Mouse (Mus musculus) heart, adult 2 months (tissue): Measurements from ENCODE around the gene Agfg2. TPM values are rescaled to one million over a fixed set of nuclear protein-coding genes. Genes with fewer than 3 reads are reported as not detected.

Experiments
- DNase-seq, 2 experiments: peaks; one replicate each; pipeline ENCODE4 v3.0.0; 2021
- H3K27ac ChIP-seq: fragments of 200-600 bp; 2 replicates; pipeline ENCODE4 v1.8.1; 2022
- H3K27me3 ChIP-seq: fragments of 200-500 bp; 2 replicates; pipeline ENCODE4 v1.6.1; 2012; ENCODE audit warnings: mild to moderate bottlenecking, low read length, inconsistent platforms, mixed read lengths; ENCODE audit not compliant: control insufficient read depth, insufficient read depth
- H3K36me3 ChIP-seq: fragments of 200-500 bp; 2 replicates; pipeline ENCODE4 v1.6.1; 2012; ENCODE audit warnings: low read length, inconsistent platforms; ENCODE audit not compliant: control insufficient read depth, insufficient read depth
- H3K4me1 ChIP-seq: fragments of 200-500 bp; 2 replicates; pipeline ENCODE4 v1.6.1; 2011; ENCODE audit warnings: low read length; ENCODE audit not compliant: control insufficient read depth, insufficient read depth
- H3K4me3 ChIP-seq: fragments of 200-600 bp; 2 replicates; pipeline ENCODE4 v1.8.1; 2022
- H3K79me2 ChIP-seq: fragments of 200-500 bp; replicated peaks from 2 replicates; pipeline ENCODE4 v1.6.1; 2012; ENCODE audit warnings: mild to moderate bottlenecking, inconsistent platforms, low read length, moderate library complexity, mixed read lengths; ENCODE audit not compliant: control insufficient read depth, insufficient read depth
- H3K9ac ChIP-seq: fragments of 200-500 bp; 2 replicates; pipeline ENCODE4 v1.6.1; 2012; ENCODE audit warnings: low read depth, mild to moderate bottlenecking, control low read depth, inconsistent platforms, low read length, mixed read lengths
- CTCF ChIP-seq: fragments of 200-600 bp; IDR thresholded peaks from 2 replicates; pipeline ENCODE4 v1.8.1; 2022; ENCODE audit warnings: antibody characterized with exemption, mild to moderate bottlenecking, moderate library complexity
- EP300 ChIP-seq: fragments of 200-500 bp; IDR thresholded peaks from 2 replicates; pipeline ENCODE4 v1.6.1; 2011; ENCODE audit warnings: low read depth, low read length, control low read depth; ENCODE audit not compliant: insufficient read depth
- POLR2A ChIP-seq: fragments of 200-500 bp; IDR thresholded peaks from 2 replicates; pipeline ENCODE4 v1.6.1; 2011; ENCODE audit warnings: mild to moderate bottlenecking, low read depth, low read length, control low read depth; ENCODE audit not compliant: insufficient read depth
- WGBS: fragments of 180-500 bp; shearing (Covaris S2); methylation state at CpG from one replicate; pipeline ENCODE4 v1.1.7; 2018; 5-methylcytosine and 5-hydroxymethylcytosine counted together
- intact Hi-C: fragments of 180-260 bp; cut with DNase I; formaldehyde crosslinking; loops from one replicate; pipeline ENCODE4 v1.15.1; 2025
- polyA plus RNA-seq: library from polyadenylated mRNA; depleted of rRNA; stranded (reverse); fragments of >200 nt; gene quantifications from 2 replicates; pipeline ENCODE4 v1.2.3, GENCODE M21; 2012
- total RNA-seq, 2 experiments: library from RNA; stranded (reverse); gene quantifications; 2 replicates each; pipeline ENCODE4 v1.2.3; 2021

Agfg2 gene
- total and polyA plus RNA-seq, 3 experiments, result 11.9 to 19.1 (median 15.6) TPM

DNA sequence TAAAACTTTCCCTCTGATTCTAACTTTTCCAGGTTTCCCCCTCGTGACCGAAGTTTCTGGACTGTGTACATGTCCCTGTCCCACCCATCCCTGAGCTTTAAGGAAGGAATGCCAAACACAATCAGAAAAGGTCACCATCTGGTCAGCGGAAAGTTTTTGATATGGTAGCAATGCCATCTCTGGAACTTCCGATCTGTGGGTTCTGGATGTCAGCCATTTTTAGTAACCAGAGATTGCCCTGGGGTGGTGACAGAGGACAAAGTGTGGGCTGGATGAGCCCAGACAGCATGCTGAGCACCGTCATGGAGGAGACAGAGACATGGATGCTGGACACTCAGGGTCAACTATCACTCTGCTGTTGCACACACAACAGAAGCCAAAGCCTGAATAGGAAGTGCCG is 34.6 kb upstream of the Agfg2 start:
- no peak overlapping the region for H3K27ac ChIP-seq
- DNase-seq, result no peak

DNA sequence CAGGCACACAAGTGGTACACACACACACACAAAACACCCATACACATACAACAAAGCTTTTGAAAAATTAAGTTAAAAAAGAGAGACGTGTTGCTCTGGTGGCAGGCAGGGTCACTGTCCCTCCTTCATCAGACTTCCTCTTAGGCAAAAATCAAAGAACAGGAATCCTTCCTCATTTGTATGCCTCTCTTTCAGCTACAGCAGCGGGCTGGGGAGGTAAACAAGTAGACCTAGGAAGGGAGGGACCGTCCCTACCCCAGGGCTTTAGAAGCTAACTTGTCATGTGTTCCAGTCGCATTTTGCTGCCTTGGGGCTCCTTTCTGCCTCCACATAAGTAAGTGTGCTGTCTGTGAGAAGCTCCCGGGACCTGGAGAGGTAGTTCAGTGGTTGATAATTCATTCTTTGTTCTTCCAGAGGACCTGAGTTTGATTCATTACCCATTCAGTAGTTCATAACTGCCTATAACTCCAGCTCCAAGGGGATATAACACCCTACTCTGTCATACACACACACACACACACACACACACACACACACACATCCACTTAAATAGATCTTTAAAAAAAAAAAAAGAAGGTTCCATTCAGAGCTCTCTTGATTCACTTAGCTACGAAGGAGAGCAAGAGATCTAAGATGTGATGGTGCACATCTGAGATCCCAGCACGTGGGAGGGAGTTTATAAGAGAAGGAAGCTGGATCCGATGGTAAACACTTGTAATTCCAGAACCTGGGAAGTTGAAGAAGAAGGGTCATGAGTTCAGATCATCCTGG is 33.7 kb upstream of the Agfg2 start:
- 61% methylated on average over 8 of the region's 8 CpGs for WGBS
- H3K79me2 ChIP-seq, result no peaks in the 10 kb centered on the region
- H3K27ac ChIP-seq, result no peak overlapping the region
- DNase-seq, result no peak
- no peaks in the 10 kb centered on the region for H3K27me3 ChIP-seq
- intact Hi-C loops, result no loop called here
- H3K36me3 ChIP-seq, result no peaks in the 10 kb centered on the region; the same call in 1 of the 2 replicates
- TF ChIP-seq EP300, result no peak
- TF ChIP-seq CTCF, result no peak
- TF ChIP-seq POLR2A, result no peak
- no peak overlapping the region for H3K9ac ChIP-seq
- peaks cover 4% of the 10 kb centered on the region for H3K4me1 ChIP-seq
- H3K4me3 ChIP-seq, result no peak overlapping the region

More for the DNA sequence above, 34.6 kb upstream of the Agfg2 start:
- Histone ChIP-seq H3K27me3 (no peaks in the 10 kb centered on the region), H3K79me2 (no peaks in the 10 kb centered on the region), H3K4me1 (peaks cover 4% of the 10 kb centered on the region), H3K9ac (no peak overlapping the region), H3K36me3 (no peaks in the 10 kb centered on the region; the same call in 1 of the 2 replicates), H3K4me3 (no peak overlapping the region)
- intact Hi-C loops, result no loop called here
- TF ChIP-seq POLR2A (no peak), CTCF (no peak)
- 27% methylated on average over 6 of the region's 6 CpGs for WGBS

DNA sequence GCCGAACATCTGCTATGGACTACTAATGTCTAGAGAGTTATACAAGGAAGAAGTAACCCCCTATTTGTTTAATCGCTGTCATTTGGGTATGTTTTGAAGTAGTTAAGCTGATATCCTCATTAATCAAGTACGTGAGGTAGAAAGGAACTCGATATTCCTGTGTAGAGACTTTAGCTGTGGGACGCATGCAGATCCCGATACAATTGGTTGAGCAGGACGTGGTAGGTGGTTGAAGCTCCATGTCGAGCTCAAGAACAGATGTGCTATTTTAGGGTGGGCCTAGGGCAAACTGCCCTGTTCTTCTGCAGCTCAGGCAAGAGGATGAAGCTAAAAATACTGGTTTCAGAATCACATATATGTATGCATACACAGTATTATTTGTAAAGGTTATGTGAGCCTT is 31.2 kb upstream of the Agfg2 start:
- Histone ChIP-seq H3K27me3 (no peaks in the 10 kb centered on the region), H3K36me3 (no peaks in the 10 kb centered on the region; the same call in 1 of the 2 replicates), H3K4me3 (no peak overlapping the region), H3K27ac (no peak overlapping the region), H3K79me2 (no peaks in the 10 kb centered on the region), H3K9ac (no peak overlapping the region), H3K4me1 (peaks cover 4% of the 10 kb centered on the region)
- intact Hi-C loops, result no loop called here
- TF ChIP-seq EP300 (no peak), POLR2A (no peak)
- no peak for DNase-seq
- WGBS, result 71% methylated on average over 8 of the region's 8 CpGs

DNA sequence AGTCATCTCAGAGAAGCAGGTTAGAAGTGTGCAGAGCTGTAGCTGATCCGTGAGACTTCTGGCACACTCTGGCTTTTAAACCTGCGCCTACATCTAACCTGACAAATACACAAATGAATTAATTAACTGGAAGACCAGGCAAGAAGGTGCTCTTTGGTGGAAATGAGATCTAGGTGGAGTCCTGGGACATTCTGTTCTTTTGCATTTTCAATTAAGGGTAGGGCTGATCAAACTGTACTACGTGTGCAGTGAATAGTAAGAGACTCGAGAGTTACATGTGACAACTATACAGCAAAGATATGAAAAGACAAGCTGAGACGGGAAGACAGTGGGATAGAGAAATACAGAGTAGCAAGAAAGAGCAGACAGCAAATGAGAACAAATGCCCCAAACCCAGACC is 28.9 kb upstream of the Agfg2 start:
- H3K36me3 ChIP-seq, result no peaks in the 10 kb centered on the region
- H3K9ac ChIP-seq, result no peak overlapping the region
- H3K27ac ChIP-seq, result no peak overlapping the region
- H3K27me3 ChIP-seq, result no peaks in the 10 kb centered on the region
- H3K79me2 ChIP-seq, result no peaks in the 10 kb centered on the region
- WGBS, result 72% methylated on average over 5 of the region's 5 CpGs
- TF ChIP-seq EP300, result no peak
- TF ChIP-seq POLR2A, result no peak
- no peak for TF ChIP-seq CTCF
- DNase-seq, result no peak
- intact Hi-C loops, result no loop called here
- H3K4me3 ChIP-seq, result no peak overlapping the region
- no peaks in the 10 kb centered on the region for H3K4me1 ChIP-seq

DNA sequence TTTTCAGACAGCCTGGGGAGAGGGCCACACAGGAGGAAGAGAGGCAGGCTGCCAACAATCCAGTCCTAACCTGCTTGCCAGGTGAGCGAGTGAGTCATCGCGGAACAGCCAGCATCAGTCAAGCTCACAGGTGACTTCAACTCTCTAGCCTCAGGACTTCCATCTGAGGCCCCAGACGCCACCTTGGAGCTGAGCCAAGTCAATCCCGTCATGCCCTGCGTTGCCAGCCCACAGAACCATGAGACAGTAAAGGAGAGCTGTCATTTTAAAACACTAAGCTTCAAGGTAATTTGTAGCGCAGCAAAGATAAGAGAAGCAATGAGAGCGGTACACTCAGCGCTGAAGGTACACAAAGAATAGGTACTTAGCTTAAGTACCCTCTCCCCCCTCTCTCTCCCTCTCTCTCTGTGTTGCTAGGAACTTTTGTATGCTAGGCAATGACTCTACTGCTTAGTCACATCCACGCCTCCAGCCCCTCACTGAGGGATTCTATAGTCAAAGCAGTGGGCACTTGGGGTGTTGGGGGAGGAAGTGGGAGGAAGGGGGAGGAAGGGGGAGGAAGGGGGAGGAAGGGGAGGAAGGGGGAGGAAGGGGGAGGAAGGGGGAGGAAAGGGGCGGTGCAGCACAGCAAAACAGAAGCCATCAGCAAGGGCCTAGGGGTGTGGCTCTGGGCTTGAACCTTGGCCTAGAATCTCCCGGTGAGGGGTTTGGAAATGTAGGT is 22.5 kb upstream of the Agfg2 start:
- Histone ChIP-seq H3K4me3 (no peak overlapping the region), H3K27me3 (no peaks in the 10 kb centered on the region), H3K79me2 (no peaks in the 10 kb centered on the region), H3K9ac (no peak overlapping the region), H3K4me1 (no peaks in the 10 kb centered on the region), H3K36me3 (no peaks in the 10 kb centered on the region), H3K27ac (no peak overlapping the region)
- intact Hi-C loops, result no loop called here
- WGBS, result 34% methylated on average over 12 of the region's 12 CpGs
- DNase-seq, result peak; percentile 42 to 54
- TF ChIP-seq EP300 (no peak), CTCF (no peak), POLR2A (no peak)

DNA sequence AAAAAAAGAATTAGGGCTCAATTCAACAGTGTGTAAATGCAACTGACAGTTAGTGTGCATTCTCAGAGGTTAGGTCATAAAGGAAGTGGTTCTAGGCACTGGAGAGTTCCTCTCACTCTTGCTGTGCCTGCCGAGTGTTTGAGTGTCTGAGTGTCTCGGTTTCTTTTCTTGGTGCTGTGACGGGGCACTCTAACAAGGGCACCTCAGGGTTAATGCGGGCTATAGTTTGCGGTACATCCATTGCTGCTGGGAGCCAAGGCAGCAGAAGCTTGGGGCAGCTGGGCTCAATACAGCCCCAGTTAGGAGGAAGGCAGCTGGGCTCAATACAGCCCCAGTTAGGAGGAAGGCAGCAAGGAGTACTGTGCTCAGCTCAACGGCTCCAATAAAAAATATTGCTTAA is 20.7 kb upstream of the Agfg2 start:
- H3K4me3 ChIP-seq, result no peak overlapping the region
- no peaks in the 10 kb centered on the region for H3K36me3 ChIP-seq
- intact Hi-C loops, result no loop called here
- no peak overlapping the region for H3K27ac ChIP-seq
- H3K79me2 ChIP-seq, result no peaks in the 10 kb centered on the region
- no peaks in the 10 kb centered on the region for H3K4me1 ChIP-seq
- H3K27me3 ChIP-seq, result no peaks in the 10 kb centered on the region
- WGBS, result 54% methylated on average over 6 of the region's 6 CpGs
- no peak overlapping the region for H3K9ac ChIP-seq
- TF ChIP-seq EP300, result no peak
- TF ChIP-seq POLR2A, result no peak
- no peak for TF ChIP-seq CTCF
- DNase-seq, result peak in 1 of 2 experiments; percentile 20
